Mouse (Mus musculus): ENCODE measurements at regions not wholly inside any gene's neighbourhood (a gene's known extent, or its start where the extent isn't known, plus 50 kb on each side); places are given as distances from the start of the nearest gene placed in this dataset.
A peak's percentile ranks its signal among the peaks of the same experiment; 100 is the strongest.

DNA sequence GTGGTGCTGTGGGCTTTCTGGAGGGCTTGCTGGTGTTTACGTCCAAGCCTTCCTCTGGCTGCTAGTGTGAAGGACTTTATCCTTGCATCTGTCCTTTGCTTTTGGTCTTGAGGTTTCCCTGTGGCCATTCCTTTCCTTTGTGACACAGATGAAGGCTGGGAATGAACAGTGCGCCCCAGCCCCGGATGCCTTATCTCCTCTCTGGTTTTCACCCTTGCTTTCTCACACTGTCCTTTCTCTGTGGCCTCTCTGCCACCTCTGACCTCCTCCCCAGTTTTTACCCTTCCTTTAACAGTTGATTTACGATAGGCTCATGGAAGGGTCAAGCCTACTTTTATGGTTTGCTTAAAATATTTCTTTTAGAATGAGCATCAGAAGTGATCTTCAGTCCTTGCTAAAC is 53.2 kb downstream of the Gas1 start:
- TF ChIP-seq POLR2A (IDR thresholded peaks at IDR 0.05; ENCODE audit: insufficient read depth, low read depth, low read length) (no peak), EP300 (IDR thresholded peaks at IDR 0.05; ENCODE audit: insufficient read depth, low read depth, low read length) (no peak), CTCF (IDR thresholded peaks at IDR 0.05) (no peak)
- Histone ChIP-seq H3K4me1 (ENCODE audit: control insufficient read depth, insufficient read depth, low read length) (no peaks in the 10 kb centered on the region), H3K9ac (ENCODE audit: low read depth, low read length) (no peak overlapping the region), H3K27ac (no peak overlapping the region), H3K36me3 (ENCODE audit: control insufficient read depth, insufficient read depth, low read length) (no peaks in the 10 kb centered on the region), H3K79me2 (replicated peaks; ENCODE audit: control insufficient read depth, insufficient read depth, low read length) (no peaks in the 10 kb centered on the region), H3K4me3 (no peak overlapping the region), H3K27me3 (ENCODE audit: control insufficient read depth, insufficient read depth, low read length) (no peaks in the 10 kb centered on the region)
- intact Hi-C loops (cut with DNase I), result no loop called here
- 56% methylated on average over 4 of the region's 4 CpGs for WGBS
- DNase-seq, result no peak

DNA sequence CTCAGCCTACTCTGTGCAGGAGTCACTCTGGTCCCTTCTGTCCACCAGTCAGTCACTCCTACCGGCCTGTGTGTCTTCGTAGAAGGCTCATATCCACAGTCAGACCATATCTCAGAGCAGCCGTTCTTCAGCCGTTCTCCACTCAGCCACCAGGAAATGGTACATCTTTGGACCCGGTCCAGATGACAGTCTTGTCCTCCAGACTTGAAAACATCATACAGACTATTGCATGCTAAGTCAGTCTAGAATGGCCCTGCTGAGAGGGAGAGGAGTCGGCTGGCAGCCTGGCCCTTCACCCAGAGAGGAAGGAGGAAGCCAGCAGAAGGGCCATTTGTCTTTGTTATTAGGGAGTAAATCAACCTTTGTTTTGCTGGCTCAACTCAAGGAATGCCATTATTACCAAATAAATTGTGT is 54.0 kb downstream of the Gas1 start:
- no peaks in the 10 kb centered on the region for H3K36me3 ChIP-seq (ENCODE audit: control insufficient read depth, insufficient read depth, low read length)
- no peak overlapping the region for H3K27ac ChIP-seq
- no peak overlapping the region for H3K9ac ChIP-seq (ENCODE audit: low read depth, low read length)
- DNase-seq, result no peak
- H3K27me3 ChIP-seq (ENCODE audit: control insufficient read depth, insufficient read depth, low read length), result no peaks in the 10 kb centered on the region
- no peak overlapping the region for H3K4me3 ChIP-seq
- intact Hi-C loops (cut with DNase I), result no loop called here
- H3K79me2 ChIP-seq (replicated peaks; ENCODE audit: control insufficient read depth, insufficient read depth, low read length), result no peaks in the 10 kb centered on the region
- H3K4me1 ChIP-seq (ENCODE audit: control insufficient read depth, insufficient read depth, low read length), result no peaks in the 10 kb centered on the region
- TF ChIP-seq EP300 (IDR thresholded peaks at IDR 0.05; ENCODE audit: insufficient read depth, low read depth, low read length) (no peak), POLR2A (IDR thresholded peaks at IDR 0.05; ENCODE audit: insufficient read depth, low read depth, low read length) (no peak), CTCF (IDR thresholded peaks at IDR 0.05) (no peak)
- WGBS, result 26% methylated on average over 6 of the region's 6 CpGs

DNA sequence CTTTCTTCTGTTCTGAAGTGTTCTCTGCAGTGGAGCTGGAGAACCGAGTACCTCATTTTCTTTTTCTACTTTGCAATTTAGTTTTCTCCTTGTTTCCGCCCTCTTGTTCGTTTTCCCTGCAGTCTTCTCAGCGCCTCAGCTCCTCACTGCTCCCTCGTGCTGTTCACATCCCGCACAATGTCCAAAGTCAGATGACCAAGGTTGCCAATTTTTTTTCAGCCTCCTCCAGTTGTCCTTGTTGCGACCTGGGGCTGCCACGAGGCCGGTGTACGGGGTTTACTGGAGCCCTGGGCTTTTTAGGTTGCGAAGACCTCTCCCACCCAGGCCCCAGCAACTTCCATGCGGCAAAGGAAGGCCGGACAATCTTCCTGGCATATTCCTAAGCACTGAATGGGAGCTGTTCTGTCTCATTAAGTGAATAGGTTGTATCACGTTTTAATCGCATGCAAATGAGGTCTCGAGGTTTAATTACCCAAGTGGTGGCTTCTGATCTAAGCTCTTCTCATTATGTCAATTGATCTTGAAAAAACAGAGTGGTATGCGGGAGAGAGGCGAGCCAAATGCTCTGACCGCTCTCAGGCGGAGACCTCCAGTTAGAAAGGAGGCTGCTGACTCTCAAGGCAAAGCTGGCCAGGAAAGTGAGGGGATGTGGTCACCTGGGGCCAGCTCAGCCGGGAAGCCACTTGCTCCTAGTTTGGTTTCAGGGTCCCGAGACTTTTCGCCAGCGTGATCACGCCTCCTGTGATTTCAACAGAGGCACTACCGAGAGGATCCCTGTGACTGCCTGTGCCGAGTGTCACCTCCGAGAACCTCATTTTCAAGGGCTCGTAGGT is 54.6 kb downstream of the Gas1 start:
- H3K36me3 ChIP-seq (ENCODE audit: control insufficient read depth, insufficient read depth, low read length), result no peaks in the 10 kb centered on the region
- H3K4me1 ChIP-seq (ENCODE audit: control insufficient read depth, insufficient read depth, low read length), result no peaks in the 10 kb centered on the region
- no peaks in the 10 kb centered on the region for H3K79me2 ChIP-seq (replicated peaks; ENCODE audit: control insufficient read depth, insufficient read depth, low read length)
- TF ChIP-seq EP300 (IDR thresholded peaks at IDR 0.05; ENCODE audit: insufficient read depth, low read depth, low read length) (no peak), CTCF (IDR thresholded peaks at IDR 0.05) (no peak), POLR2A (IDR thresholded peaks at IDR 0.05; ENCODE audit: insufficient read depth, low read depth, low read length) (no peak)
- no peak for DNase-seq
- no peak overlapping the region for H3K9ac ChIP-seq (ENCODE audit: low read depth, low read length)
- 59% methylated on average over 29 of the region's 29 CpGs for WGBS
- intact Hi-C loops (cut with DNase I), result no loop called here
- no peak overlapping the region for H3K27ac ChIP-seq
- H3K27me3 ChIP-seq (ENCODE audit: control insufficient read depth, insufficient read depth, low read length), result no peaks in the 10 kb centered on the region
- H3K4me3 ChIP-seq, result no peak overlapping the region

DNA sequence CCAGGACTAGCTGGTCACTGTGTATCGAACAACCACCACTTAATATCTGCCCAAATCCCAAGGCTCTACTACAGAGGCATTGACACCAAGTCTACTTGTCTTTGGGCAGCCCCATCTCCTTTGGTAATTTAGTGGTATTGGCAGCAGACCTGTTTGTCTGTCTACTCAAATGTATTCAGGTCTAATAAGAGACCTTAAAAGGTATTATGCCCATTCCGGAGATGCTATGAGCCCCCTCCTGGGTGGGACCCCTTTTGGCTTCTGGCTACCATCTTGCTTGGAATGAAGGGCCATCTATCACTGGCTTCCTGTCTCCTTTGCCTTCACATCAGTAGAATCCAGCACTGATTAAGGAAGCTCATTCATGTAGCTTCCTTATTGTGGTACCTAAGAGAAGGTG is 65.7 kb downstream of the Gas1 start:
- H3K4me1 ChIP-seq (ENCODE audit: control insufficient read depth, insufficient read depth, low read length), result peaks cover 3% of the 10 kb centered on the region
- 95% methylated on average over 2 of the region's 2 CpGs for WGBS
- H3K27ac ChIP-seq, result no peak overlapping the region
- TF ChIP-seq CTCF (IDR thresholded peaks at IDR 0.05), result no peak
- no peak for TF ChIP-seq EP300 (IDR thresholded peaks at IDR 0.05; ENCODE audit: insufficient read depth, low read depth, low read length)
- TF ChIP-seq POLR2A (IDR thresholded peaks at IDR 0.05; ENCODE audit: insufficient read depth, low read depth, low read length), result no peak
- H3K9ac ChIP-seq (ENCODE audit: low read depth, low read length), result no peak overlapping the region
- no peak overlapping the region for H3K4me3 ChIP-seq
- no peaks in the 10 kb centered on the region for H3K36me3 ChIP-seq (ENCODE audit: control insufficient read depth, insufficient read depth, low read length)
- intact Hi-C loops (cut with DNase I), result no loop called here
- no peak for DNase-seq
- no peaks in the 10 kb centered on the region for H3K79me2 ChIP-seq (replicated peaks; ENCODE audit: control insufficient read depth, insufficient read depth, low read length)
- no peaks in the 10 kb centered on the region for H3K27me3 ChIP-seq (ENCODE audit: control insufficient read depth, insufficient read depth, low read length)

DNA sequence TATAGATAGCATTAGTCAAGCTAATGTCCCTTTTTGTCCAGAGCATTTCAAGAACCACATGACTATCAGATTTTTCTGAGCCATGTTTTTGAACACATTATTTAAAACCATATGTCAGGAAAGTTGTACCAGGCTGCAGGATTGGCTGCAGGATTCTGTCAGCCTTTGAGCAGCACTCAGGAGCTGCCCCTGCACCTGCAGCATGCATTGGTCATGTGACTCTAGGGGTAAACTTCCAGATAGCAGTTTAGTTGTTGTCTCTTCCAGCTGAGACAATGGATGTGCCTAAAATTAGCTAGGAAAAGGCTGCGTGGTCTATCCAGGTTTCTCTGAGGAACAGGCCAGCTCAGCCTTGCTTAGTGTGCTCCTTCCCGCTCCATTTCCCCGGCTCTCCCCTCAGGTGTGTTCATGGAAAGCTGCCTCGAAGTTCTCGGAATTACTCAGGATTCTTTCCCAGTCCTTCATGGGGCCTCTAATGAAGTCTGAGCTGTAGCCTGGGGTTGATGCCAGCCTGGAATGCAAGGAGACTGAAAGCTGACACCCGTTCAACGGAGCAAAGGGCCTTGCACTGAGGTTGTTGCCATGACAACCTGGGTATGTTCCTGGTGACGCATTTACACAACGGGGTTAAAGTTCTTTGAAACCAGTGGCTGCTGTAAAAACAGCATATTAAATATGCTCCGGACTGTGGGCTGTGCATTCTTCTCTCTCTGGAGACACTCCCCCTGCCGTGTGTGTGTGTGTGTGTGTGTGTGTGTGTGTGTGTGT is 66.9 kb downstream of the Gas1 start:
- 14% methylated on average over 11 of the region's 11 CpGs for WGBS
- Histone ChIP-seq H3K4me3 (no peak overlapping the region), H3K36me3 (ENCODE audit: control insufficient read depth, insufficient read depth, low read length) (no peaks in the 10 kb centered on the region), H3K79me2 (replicated peaks; ENCODE audit: control insufficient read depth, insufficient read depth, low read length) (no peaks in the 10 kb centered on the region), H3K9ac (ENCODE audit: low read depth, low read length) (no peak overlapping the region), H3K27ac (no peak overlapping the region), H3K4me1 (ENCODE audit: control insufficient read depth, insufficient read depth, low read length) (peaks cover 3% of the 10 kb centered on the region), H3K27me3 (ENCODE audit: control insufficient read depth, insufficient read depth, low read length) (no peaks in the 10 kb centered on the region)
- TF ChIP-seq CTCF (IDR thresholded peaks at IDR 0.05), result no peak
- TF ChIP-seq POLR2A (IDR thresholded peaks at IDR 0.05; ENCODE audit: insufficient read depth, low read depth, low read length), result no peak
- TF ChIP-seq EP300 (IDR thresholded peaks at IDR 0.05; ENCODE audit: insufficient read depth, low read depth, low read length), result no peak
- intact Hi-C loops (cut with DNase I), result no loop called here
- DNase-seq, result peak; percentile 27 to 57

DNA sequence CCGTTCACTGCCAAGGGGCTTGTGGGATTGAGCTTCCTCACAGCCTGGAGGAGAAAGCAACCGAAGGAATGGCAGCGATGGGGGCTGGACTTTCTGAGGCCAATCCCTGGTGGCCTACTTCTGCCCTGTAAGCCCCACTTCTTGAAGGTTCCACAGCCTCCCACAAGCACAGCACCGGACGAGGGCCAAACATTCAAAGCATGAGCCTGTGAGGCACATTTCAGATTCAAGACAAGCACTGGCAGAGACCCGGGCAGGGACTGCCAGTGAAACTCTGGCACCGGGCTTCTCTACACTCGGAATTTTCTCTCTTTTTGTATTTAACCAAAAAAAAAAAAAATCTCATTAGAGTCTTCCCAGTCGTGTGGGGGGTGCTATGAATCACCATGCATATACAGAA is 71.9 kb downstream of the Gas1 start:
- no peaks in the 10 kb centered on the region for H3K79me2 ChIP-seq (replicated peaks; ENCODE audit: control insufficient read depth, insufficient read depth, low read length)
- WGBS, result 78% methylated on average over 9 of the region's 9 CpGs
- peaks cover 1% of the 10 kb centered on the region for H3K4me1 ChIP-seq (ENCODE audit: control insufficient read depth, insufficient read depth, low read length)
- no peak for DNase-seq
- no peaks in the 10 kb centered on the region for H3K27me3 ChIP-seq (ENCODE audit: control insufficient read depth, insufficient read depth, low read length)
- H3K9ac ChIP-seq (ENCODE audit: low read depth, low read length), result no peak overlapping the region
- no peak for TF ChIP-seq CTCF (IDR thresholded peaks at IDR 0.05)
- no peak for TF ChIP-seq POLR2A (IDR thresholded peaks at IDR 0.05; ENCODE audit: insufficient read depth, low read depth, low read length)
- TF ChIP-seq EP300 (IDR thresholded peaks at IDR 0.05; ENCODE audit: insufficient read depth, low read depth, low read length), result no peak
- H3K4me3 ChIP-seq, result no peak overlapping the region
- intact Hi-C loops (cut with DNase I), result no loop called here
- no peaks in the 10 kb centered on the region for H3K36me3 ChIP-seq (ENCODE audit: control insufficient read depth, insufficient read depth, low read length)
- no peak overlapping the region for H3K27ac ChIP-seq

Data from heart, adult 2 months (tissue).